Mouse (Mus musculus): ENCODE measurements around the gene Arhgap19. TPM values are rescaled to one million over a fixed set of nuclear protein-coding genes. Genes with fewer than 3 reads are reported as not detected.

Arhgap19 gene
- polyA plus RNA-seq, 2 experiments, result 21.8 to 29.5 TPM

DNA sequence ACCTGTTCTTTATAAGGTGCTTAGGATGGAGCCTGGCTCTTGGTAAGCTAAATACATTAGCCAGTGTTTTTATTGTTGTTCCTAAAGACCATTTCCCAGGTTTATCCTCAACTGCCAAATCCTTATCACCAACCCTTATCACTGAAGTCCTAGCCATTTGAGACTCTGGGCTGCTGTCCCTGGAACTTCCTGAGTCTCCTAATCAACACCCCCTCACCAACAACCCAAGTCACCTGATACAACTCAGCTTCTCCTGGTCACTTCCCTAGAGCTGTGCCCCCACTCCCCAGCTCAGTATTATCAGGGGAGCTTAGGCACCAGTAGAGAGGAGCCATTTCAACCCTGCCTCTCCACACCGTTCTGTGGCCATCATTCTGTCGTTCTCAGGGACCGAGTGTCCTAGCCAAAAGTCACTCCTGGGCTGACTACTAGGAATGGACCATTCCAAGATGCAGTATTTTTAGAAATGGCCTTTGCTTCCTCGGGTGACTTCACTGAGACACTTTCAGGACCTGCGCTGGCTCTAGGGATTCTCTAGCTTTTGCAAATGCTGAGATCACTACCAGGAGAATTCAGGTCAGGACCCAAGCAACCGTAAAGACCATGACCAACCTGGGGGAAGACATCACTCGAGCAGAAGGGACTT is 39.4 kb upstream of the Arhgap19 start:
- no peaks in the 10 kb centered on the region for H3K27me3 ChIP-seq (ENCODE audit: control insufficient read depth, insufficient read depth, low read length)
- 49% methylated on average over 7 of the region's 7 CpGs for WGBS (ENCODE audit: insufficient replicate concordance)
- ATAC-seq (ENCODE audit: insufficient read depth) (no peak), DNase-seq (ENCODE audit: low read depth in 3 of 3, low spot score in 3 of 3) (no peak)
- no peak overlapping the region for H3K4me2 ChIP-seq (ENCODE audit: low read depth)
- H3K9me3 ChIP-seq (ENCODE audit: control insufficient read depth, low read length), result no peaks in the 10 kb centered on the region
- H3K4me3 ChIP-seq (ENCODE audit: insufficient read depth in 1 of 2, low read depth in 2 of 2, low read length in 2 of 2), result no peak overlapping the region
- no peaks in the 10 kb centered on the region for H3K36me3 ChIP-seq (replicated peaks; ENCODE audit: control insufficient read depth, insufficient read depth, low read depth)
- no peak overlapping the region for H3K27ac ChIP-seq
- no peak overlapping the region for H3K9ac ChIP-seq (replicated peaks)
- H3K4me1 ChIP-seq (replicated peaks; ENCODE audit: control insufficient read depth in 2 of 2, insufficient read depth in 2 of 2, low read length in 1 of 2), result peaks cover 41 to 55% of the 10 kb centered on the region in 2 experiments
- TF ChIP-seq EP300 (IDR thresholded peaks at IDR 0.05; ENCODE audit: low read depth) (no peak), CTCF (IDR thresholded peaks at IDR 0.05; ENCODE audit: low read depth) (no peak)

DNA sequence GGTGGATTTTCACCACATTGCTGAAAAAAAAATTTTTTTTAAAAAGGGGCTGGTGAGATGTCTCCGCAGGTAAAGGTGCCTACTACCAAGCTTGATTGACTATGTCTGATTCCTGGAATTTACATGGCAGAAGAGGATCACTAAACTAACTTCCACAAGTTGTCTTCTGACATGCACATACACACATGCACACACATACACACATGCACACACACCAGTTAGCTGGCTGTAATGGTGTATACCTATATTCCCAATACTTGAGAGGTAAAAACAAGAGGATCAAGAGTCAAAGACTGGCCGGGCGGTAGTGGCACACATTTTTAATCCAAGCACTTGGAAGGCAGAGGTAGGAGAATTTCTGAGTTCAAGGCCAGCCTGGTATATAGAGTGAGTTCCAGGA is 37.8 kb upstream of the Arhgap19 start:
- Histone ChIP-seq H3K27ac (peak overlapping the region; percentile 94; the same call in 1 of the 2 replicates), H3K4me1 (replicated peaks; ENCODE audit: control insufficient read depth in 2 of 2, insufficient read depth in 2 of 2, low read length in 1 of 2) (peaks cover 54 to 65% of the 10 kb centered on the region in 2 experiments), H3K27me3 (ENCODE audit: control insufficient read depth, insufficient read depth, low read length) (no peaks in the 10 kb centered on the region), H3K4me3 (ENCODE audit: insufficient read depth in 1 of 2, low read depth in 2 of 2, low read length in 2 of 2) (no peak overlapping the region), H3K9ac (replicated peaks) (no peak overlapping the region), H3K36me3 (replicated peaks; ENCODE audit: control insufficient read depth, insufficient read depth, low read depth) (no peaks in the 10 kb centered on the region), H3K9me3 (ENCODE audit: control insufficient read depth, low read length) (no peaks in the 10 kb centered on the region), H3K4me2 (ENCODE audit: low read depth) (peak overlapping the region; percentile 59)
- DNase-seq (ENCODE audit: low read depth in 3 of 3, low spot score in 3 of 3) (no peak), ATAC-seq (ENCODE audit: insufficient read depth) (no peak)
- WGBS (ENCODE audit: insufficient replicate concordance), result 82% methylated on average over 3 of the region's 3 CpGs
- no peak for TF ChIP-seq CTCF (IDR thresholded peaks at IDR 0.05; ENCODE audit: low read depth)
- no peak for TF ChIP-seq EP300 (IDR thresholded peaks at IDR 0.05; ENCODE audit: low read depth)

DNA sequence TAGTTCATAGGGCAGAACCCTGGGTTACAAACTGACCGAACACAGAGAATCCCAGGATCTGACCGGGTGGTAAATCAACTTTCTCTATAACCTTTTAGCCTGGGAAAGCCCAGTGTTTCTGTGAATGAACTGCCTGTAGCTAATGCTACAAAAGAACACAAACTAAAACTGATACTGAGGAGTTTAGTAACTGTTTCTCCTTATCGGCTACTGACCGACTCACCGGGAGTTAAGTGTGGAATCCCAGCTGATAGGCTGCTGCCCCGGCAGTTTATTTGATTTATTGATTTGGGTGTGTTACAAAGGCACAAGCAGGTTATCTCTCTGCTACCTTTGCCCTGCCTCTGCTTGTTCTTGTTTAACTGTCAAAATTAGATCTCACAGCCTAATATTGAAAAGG is 37.0 kb upstream of the Arhgap19 start:
- Histone ChIP-seq H3K4me3 (ENCODE audit: insufficient read depth in 1 of 2, low read depth in 2 of 2, low read length in 2 of 2) (peak overlapping the region in 1 of 2 experiments; percentile 10; a peak in 1 of 4 replicates), H3K27ac (peak overlapping the region; percentile 94), H3K4me2 (ENCODE audit: low read depth) (peak overlapping the region; percentile 59), H3K9ac (replicated peaks) (peak overlapping the region; percentile 14), H3K27me3 (ENCODE audit: control insufficient read depth, insufficient read depth, low read length) (no peaks in the 10 kb centered on the region), H3K4me1 (replicated peaks; ENCODE audit: control insufficient read depth in 2 of 2, insufficient read depth in 2 of 2, low read length in 1 of 2) (peaks cover 55 to 68% of the 10 kb centered on the region in 2 experiments), H3K36me3 (replicated peaks; ENCODE audit: control insufficient read depth, insufficient read depth, low read depth) (no peaks in the 10 kb centered on the region), H3K9me3 (ENCODE audit: control insufficient read depth, low read length) (no peaks in the 10 kb centered on the region)
- DNase-seq (ENCODE audit: low read depth in 3 of 3, low spot score in 3 of 3), result peak; percentile 53 to 67 (median 66)
- 10% methylated on average over 6 of the region's 6 CpGs for WGBS (ENCODE audit: insufficient replicate concordance)
- peak; percentile 26 for ATAC-seq (ENCODE audit: insufficient read depth)
- peak; percentile 90 for TF ChIP-seq EP300 (IDR thresholded peaks at IDR 0.05; ENCODE audit: low read depth)
- no peak for TF ChIP-seq CTCF (IDR thresholded peaks at IDR 0.05; ENCODE audit: low read depth)

DNA sequence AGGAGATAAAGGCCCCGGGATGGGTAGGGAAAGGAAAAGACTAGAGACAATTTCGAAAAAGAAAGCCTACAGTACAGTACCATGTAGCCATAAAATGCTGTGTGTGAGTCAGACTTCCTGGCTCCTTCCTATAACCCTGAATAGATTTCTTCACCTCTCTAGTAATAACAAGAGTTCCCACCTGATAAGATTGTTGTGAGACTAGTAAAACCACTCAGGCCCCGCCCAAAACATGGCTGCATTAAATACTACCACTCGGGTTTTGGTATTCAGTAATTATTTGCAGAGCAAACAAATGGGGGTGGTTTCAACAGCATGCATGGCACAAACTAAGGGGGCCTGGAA is 36.0 kb upstream of the Arhgap19 start:
- DNase-seq (ENCODE audit: low read depth in 3 of 3, low spot score in 3 of 3) (peak; percentile 53 to 70 (median 58)), ATAC-seq (ENCODE audit: insufficient read depth) (peak; percentile 29)
- Histone ChIP-seq H3K4me3 (ENCODE audit: insufficient read depth in 1 of 2, low read depth in 2 of 2, low read length in 2 of 2) (peak overlapping the region; percentile 9 to 17; a peak in 2 of 4 replicates), H3K4me1 (replicated peaks; ENCODE audit: control insufficient read depth in 2 of 2, insufficient read depth in 2 of 2, low read length in 1 of 2) (peaks cover 59 to 73% of the 10 kb centered on the region in 2 experiments), H3K36me3 (replicated peaks; ENCODE audit: control insufficient read depth, insufficient read depth, low read depth) (no peaks in the 10 kb centered on the region), H3K27ac (peak overlapping the region; percentile 94), H3K9me3 (ENCODE audit: control insufficient read depth, low read length) (no peaks in the 10 kb centered on the region), H3K9ac (replicated peaks) (peak overlapping the region; percentile 14), H3K27me3 (ENCODE audit: control insufficient read depth, insufficient read depth, low read length) (no peaks in the 10 kb centered on the region), H3K4me2 (ENCODE audit: low read depth) (peak overlapping the region; percentile 59)
- TF ChIP-seq CTCF (IDR thresholded peaks at IDR 0.05; ENCODE audit: low read depth) (no peak), EP300 (IDR thresholded peaks at IDR 0.05; ENCODE audit: low read depth) (peak; percentile 1; the same call in 1 of the 2 replicates)
- WGBS (ENCODE audit: insufficient replicate concordance), result 6% methylated on average over 4 of the region's 4 CpGs

DNA sequence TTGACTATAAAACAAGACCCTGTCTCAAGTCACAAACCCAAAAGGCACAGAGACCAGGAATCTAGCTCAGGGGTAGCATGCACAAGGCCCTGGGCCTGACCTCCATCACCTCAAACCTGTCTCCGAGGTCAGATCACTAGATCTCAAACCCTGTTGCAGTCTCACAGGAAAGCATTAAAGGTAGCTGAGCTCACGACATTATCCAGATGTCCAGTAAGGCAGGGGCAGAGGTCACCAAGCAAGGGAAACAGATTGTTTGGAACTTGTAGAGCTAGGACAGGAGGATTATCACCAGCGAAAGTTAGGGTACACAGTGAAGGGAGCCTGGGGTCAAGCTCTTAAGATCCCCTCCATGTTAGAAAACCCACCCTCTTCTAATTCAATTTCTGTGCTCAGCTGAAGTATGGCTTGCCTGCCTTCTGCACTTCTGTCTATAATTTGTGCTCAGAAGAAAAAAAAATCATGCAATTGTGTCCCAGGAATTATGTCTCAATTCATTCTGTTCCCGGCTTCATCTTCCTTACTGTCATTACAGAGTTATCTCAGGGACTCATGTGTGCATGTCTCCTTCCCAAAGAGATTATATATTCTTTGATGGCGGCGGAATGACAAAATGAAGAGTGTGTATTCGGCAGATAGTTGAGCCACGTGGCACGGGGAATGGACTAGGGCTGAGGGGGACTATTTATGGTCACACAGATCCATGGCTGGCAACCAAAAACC is 35.5 kb upstream of the Arhgap19 start:
- Histone ChIP-seq H3K4me2 (ENCODE audit: low read depth) (peak overlapping the region; percentile 59), H3K9me3 (ENCODE audit: control insufficient read depth, low read length) (no peaks in the 10 kb centered on the region), H3K9ac (replicated peaks) (peak overlapping the region; percentile 14), H3K4me3 (ENCODE audit: insufficient read depth in 1 of 2, low read depth in 2 of 2, low read length in 2 of 2) (peak overlapping the region in 1 of 2 experiments; percentile 17; a peak in 1 of 4 replicates), H3K27ac (peak overlapping the region; percentile 94), H3K36me3 (replicated peaks; ENCODE audit: control insufficient read depth, insufficient read depth, low read depth) (no peaks in the 10 kb centered on the region), H3K4me1 (replicated peaks; ENCODE audit: control insufficient read depth in 2 of 2, insufficient read depth in 2 of 2, low read length in 1 of 2) (peaks cover 65 to 75% of the 10 kb centered on the region in 2 experiments), H3K27me3 (ENCODE audit: control insufficient read depth, insufficient read depth, low read length) (no peaks in the 10 kb centered on the region)
- whole genome bisulfite sequencing (ENCODE audit: insufficient replicate concordance), result 17% methylated on average over 9 of the region's 9 CpGs
- TF ChIP-seq EP300 (IDR thresholded peaks at IDR 0.05; ENCODE audit: low read depth) (peak; percentile 90), CTCF (IDR thresholded peaks at IDR 0.05; ENCODE audit: low read depth) (no peak)
- DNase-seq (ENCODE audit: low read depth in 3 of 3, low spot score in 3 of 3) (peak; percentile 72 to 76 (median 74)), ATAC-seq (ENCODE audit: insufficient read depth) (peak; percentile 60)

All from liver, embryonic 14.5 days (tissue).